Mouse (Mus musculus) kidney, postnatal 10 days (tissue): ENCODE data around the gene Map2k5.

Source experiments
- DNase-seq: peaks from one replicate; pipeline ENCODE4 v3.0.0; 2021; ENCODE audit warnings: mixed read lengths

Gene Map2k5

GRCm38 (mm10) chr9:63377270-63378142 lies at the start of gene Map2k5:
Gene Map2k5 (minus strand): TSS chr9:63377902.
- peak; percentile 95 for DNase-seq

DNA sequence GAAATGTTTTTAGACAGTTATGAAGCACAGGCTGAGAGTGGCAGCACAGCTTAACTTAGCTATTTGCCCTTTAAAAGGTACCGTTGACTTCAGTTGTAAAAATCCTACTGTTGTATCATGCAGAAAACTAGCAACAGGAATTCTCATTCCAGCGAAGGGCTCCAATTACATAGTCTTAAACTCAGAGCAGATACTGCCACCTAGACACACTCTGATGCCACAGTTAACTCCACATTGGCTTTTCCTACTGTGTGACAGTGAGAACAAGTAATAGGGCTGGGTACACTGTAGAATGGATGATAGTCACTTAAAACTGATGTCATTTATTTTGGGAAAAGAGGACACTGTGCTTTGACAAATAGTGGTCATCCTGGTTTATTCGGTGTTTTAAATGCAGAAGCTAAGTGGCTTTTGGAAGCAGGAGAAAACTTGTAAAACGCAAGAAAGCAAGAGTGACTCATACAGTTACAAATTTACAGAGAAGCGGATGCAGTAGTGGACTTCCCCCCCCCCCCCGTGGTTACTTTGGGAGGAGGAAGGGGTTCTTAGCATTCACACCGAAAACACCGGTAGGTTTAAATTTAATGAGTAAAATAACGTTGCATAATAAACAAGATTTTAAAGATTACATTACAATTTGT lies 43.5 kb upstream of the Map2k5 start:
- DNase-seq: no peak

DNA sequence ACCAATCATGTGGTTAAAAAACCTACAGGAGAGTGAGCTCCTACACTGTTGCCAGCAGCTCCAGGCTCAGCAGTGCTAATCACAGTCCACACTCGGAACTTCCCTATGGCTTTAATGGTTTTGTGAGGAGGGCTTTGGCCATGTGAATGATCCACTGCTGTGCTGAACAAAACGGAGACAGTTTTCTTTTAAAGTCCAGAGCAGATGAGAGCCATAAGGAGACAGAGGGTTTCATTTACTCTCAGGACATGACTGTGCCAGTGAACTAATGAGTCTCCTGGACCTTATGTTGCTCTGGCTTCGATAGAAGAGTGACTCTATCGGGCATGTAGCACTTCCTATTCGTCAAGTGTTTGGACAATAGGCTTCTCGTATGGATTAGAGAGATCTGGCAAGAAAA lies 42.7 kb upstream of the Map2k5 start:
- no peak for DNase-seq

DNA sequence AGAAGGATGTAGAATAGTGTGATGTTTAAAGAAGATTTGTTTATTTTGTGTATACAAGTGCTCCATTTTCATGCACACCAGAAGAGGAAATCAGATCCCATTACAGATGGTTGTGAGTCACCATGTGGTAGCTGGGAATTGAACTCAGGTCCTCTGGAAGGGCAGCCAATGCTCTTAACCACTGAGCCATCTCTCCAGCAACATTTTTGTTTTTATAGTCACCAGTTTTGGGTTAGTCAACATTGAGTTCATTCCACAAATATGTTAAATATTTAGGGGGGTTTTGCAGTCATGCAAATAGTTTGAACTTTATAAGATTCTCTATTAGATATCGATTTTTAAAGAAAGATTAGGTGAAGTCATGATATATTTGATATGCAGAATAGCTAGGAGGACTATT lies 22.5 kb upstream of the Map2k5 start:
- DNase-seq: no peak

GRCm38 (mm10) chr9:63399463-63399815 lies 21.7 kb upstream of the Map2k5 start:
- no peak for DNase-seq

DNA sequence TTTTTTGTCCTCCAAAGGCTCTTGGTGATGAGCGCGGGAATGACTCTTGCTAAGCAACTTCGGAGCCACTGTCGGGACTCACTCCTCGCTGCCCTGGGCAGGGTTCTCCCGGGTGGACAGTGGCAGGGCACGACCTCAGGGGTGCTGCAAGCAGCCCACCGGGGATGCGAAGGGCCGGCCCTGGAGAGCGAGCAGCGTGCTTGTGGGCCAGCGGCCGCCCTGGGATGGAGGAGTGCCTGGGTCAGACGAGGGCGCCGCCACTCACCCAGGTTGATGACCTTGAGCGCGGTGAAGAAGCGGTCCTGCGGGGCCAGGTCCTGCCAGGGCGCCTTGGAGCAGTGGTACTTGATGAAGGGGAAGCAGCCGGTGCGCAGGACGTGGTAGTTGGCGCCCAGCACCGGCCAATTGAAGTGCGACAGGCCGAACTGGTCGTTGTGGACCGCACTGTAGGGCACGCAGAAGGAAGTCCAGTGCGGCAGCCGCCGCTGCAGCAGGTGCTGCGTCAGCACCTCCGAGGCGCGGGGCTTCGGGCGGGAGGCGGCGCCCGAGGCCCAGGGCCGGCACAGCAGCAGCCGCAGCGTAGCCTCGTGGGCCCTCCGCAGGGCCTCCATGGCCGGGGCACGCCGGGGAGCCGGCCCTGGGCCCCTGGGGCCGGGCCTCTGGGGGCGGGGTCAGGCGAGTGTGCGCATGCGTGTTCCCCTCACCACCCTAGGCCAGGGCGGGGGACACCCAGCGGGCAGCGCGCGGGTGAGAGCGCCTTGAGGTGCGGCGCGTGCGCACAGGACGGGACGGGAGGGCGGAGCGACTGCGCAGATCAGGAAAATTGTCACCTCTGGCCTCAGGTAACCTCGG lies 21.1 kb upstream of the Map2k5 start, which contains the start of gene 2300009A05Rik:
2300009A05Rik (minus strand) TSS at position 636 of the 852 bp plus-strand sequence.
- peak; percentile 97 for DNase-seq

DNA sequence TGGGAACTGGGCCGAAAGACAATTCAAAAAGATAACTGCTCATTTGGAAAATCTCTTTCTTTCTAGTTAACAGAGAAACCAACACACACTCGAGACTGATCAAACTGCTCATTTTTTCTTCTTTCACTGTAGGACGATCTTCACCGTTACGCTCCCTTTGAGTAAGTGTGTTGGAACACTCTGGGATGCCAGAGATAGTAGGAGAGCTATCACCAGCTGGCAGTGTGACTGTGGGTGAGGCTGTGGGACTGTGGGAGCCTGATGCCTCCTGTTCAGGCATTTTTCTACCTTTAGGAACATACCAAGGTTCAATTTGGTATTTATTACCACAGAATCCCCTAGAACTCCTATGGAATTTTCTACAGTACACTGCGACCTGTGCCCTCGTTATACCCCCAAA lies 17.9 kb upstream of the Map2k5 start:
- no peak for DNase-seq

GRCm38 (mm10) chr9:63391307-63391706 lies 13.6 kb upstream of the Map2k5 start:
- DNase-seq: peak; percentile 30

DNA sequence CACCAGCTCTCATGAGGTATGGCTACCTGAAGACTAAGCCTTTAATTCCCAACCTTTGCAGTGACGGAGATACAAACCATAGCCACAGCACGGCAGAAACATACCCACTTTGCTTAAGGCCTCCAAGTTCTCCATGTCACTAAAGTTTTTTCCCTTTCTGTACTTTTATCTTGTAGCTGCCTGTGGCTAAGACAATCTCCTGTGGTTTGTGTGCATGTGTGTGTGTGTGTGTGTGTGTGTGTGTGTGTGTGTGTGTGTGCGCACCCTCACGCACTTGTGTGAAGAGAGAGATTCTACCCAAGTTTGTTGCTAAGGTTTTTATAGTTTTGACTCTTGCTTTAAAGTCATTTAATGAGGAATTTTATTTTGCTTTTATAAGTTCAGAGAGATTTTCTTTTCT lies 5.1 kb upstream of the Map2k5 start:
- DNase-seq: no peak

GRCm38 (mm10) chr9:63380326-63380725 lies 2.6 kb upstream of the Map2k5 start:
- no peak for DNase-seq

GRCm38 (mm10) chr9:63378174-63378573 lies 472 bp upstream of the Map2k5 start:
- no peak for DNase-seq

- DNase-seq: no peak
These were observed 4.4 kb downstream of the Map2k5 start for GRCm38 (mm10) chr9:63373315-63373714.

GRCm38 (mm10) chr9:63372541-63372940 lies 5.2 kb downstream of the Map2k5 start:
- no peak for DNase-seq

DNA sequence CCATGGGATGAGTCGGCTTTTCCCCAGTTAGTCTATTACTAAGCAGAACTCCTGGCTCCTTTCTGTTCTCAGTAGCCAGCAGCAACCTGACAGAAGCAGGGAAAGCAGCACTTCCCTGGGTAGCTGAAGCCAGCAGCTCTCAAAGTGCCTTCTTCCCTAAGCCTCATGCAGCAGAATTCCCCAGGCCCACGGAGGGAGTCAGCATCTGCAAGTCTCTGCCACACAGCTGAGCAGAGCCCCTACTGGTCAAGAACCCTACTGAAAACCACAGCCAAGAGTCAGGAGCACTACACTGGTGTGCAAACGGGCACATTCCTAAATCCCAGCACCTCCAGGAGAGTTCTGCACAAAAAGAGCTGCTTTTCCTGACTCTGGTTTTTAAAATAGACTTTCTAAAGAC lies 17.3 kb downstream of the Map2k5 start:
- DNase-seq: no peak

GRCm38 (mm10) chr9:63359016-63359415 lies 18.7 kb downstream of the Map2k5 start:
- DNase-seq: no peak

DNA sequence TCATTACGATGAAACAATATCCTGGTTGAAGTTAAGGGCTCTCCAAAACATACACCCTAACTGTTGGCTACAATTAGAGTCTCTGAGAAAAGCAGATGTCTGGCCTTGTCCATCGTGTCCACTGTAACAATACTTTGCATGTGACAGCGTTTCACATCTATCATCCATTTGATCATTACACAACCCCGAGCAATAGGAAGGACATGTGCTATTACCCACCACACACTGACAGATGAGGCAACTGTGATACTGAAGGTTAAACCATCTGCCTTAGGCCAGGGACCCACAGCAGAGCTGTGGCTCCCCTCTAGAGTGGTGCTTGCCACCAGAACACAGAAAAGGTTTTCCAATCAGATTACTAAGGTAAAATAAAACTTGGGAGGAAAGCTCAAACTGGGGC lies 21.0 kb downstream of the Map2k5 start:
- DNase-seq: no peak

DNA sequence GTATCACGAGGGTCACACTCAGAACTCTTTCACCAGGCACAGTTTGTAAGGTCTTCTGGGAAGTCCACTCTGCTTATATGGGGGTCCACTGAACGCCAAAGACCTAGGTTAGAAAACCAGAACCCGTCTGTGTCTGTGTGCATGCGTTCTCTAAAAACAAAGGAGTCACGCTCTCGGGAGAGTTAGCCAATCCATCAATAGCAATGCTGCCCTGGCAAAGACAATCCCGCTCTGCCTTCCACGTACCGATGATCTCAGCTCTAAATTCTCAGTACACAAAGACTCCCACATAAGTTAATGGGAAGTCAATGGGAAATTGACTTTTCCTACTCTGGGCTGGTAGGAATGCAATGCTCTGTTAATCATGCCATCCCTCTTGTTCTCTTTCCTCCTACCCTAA lies 21.4 kb downstream of the Map2k5 start:
- DNase-seq: no peak

GRCm38 (mm10) chr9:63354168-63354567 lies 23.5 kb downstream of the Map2k5 start:
- peak; percentile 60 for DNase-seq

- DNase-seq: no peak
These were observed 27.7 kb downstream of the Map2k5 start for GRCm38 (mm10) chr9:63350030-63350429.

GRCm38 (mm10) chr9:63349241-63349640 lies 28.5 kb downstream of the Map2k5 start:
- no peak for DNase-seq

DNA sequence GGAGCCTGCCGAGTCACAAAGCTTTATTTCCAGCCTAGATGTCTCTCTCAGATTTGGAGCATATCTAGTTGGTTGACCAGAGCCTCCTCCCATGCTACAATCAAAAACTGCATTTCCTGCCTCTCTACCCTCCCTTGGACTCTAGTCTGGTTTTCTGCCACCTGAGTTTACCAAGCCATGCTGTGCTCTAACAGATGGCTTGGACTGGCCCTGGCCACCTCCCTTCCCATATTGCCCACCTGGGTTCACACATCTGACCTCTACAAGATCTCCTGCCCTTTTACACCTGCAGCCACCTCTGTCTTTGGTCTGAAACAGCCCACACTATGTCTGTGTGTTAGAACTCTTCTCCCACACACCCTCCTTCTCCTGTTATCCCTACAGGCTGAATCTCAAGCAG lies 29.6 kb downstream of the Map2k5 start:
- no peak for DNase-seq

GRCm38 (mm10) chr9:63346029-63346428 lies 31.7 kb downstream of the Map2k5 start:
- DNase-seq: no peak

DNA sequence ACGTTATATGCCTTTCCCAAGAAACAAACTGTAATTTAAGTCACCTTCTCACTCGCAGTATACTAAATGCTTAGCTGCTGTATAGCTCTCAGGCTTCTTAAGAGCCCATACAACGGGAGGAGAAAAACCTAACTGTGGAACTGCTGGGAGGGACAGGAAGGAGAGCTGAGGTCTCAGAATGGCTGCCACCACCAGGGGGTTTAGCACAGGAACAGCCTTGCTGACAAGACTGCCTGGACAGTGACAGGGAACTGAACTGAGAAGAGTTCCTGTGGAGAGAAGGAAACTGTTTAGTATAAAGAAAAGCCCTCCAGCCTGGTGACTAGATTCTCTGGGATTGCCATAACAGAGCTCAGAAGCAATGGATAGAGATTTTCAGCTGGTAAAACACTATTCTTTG lies 35.9 kb downstream of the Map2k5 start:
- no peak for DNase-seq
